Mouse (Mus musculus): ENCODE measurements at regions not wholly inside any gene's neighbourhood (a gene's known extent, or its start where the extent isn't known, plus 50 kb on each side); places are given as distances from the start of the nearest gene placed in this dataset.

DNA sequence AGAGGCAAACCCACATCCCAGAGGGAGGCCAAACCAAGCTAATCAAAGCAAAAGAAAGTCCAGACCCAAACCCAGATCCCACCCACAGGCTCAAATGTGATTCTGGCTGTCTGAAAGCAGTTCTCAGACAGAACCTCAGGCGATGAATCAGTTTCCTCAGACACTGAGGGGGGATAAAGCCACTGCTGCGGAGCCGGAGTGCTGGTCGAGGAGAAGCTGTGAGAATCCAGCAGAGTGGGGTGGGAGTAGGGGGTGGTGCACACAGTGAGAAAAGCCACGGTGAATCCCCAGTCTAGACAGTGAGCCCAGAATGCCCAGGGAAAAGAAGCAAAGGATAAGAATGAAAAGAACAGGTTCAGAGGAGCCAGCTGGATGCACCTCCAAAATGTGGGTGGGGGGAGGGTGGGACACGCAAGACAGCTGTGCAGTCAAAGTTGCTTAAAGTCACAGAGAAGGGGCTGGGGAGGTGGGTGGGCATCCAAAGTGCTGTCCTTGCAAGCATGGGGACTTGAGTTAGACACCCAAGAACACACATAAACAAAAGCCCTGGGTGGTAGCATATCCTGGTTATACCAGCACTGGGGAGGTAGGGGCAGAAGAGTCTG, 71.4 kb downstream of the Tomm20 start:
- no peak for TF ChIP-seq CTCF (IDR thresholded peaks at IDR 0.05; ENCODE audit: control insufficient read depth, insufficient read depth, insufficient read length)
- TF ChIP-seq MYOG (IDR thresholded peaks at IDR 0.05; ENCODE audit: control insufficient read depth, extremely low read depth, insufficient read length): no peak
- no peak for TF ChIP-seq MAX (IDR thresholded peaks at IDR 0.05)
- no peak for TF ChIP-seq USF1 (IDR thresholded peaks at IDR 0.05; ENCODE audit: low read depth)
- TF ChIP-seq FOSL1 (IDR thresholded peaks at IDR 0.05; ENCODE audit: insufficient read depth, low read length, poor library complexity, severe bottlenecking): no peak
- no peak for TF ChIP-seq CEBPB (IDR thresholded peaks at IDR 0.05; ENCODE audit: low read depth)
- TF ChIP-seq MYOD1 (IDR thresholded peaks at IDR 0.05; ENCODE audit: control insufficient read depth, insufficient read length, low read depth): no peak
